8 mouse cellular contexts compared by ENCODE assay signal in the genomic region with DNA sequence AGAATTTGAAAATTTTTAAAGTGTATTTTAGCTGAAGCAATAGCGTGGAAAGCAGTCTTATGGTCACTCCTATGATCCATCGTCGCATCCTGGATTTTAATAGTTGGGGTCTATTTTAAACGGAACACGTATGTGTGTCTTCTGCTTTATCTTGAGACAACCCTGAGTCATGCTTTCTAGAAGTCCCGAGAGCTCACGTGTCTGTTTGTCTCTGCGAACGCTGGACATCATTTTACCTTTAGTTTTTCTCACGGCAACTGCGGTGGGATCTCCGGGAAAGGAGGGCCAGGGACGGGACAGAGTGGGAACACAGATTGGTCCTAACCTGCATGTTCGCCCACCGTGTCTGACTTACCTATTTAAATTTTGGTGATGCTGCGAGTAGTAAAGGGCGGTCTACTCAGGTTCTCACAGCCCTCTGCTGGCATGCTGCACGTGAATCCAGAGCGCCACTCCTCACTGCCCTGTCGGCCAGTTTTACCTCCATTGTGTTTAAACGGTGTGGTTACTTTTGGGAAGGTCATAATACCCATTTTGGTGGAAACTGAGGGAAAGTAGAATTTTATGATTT. TPM values are rescaled to one million over a fixed set of nuclear protein-coding genes. Genes with fewer than 3 reads are reported as not detected.
DNase-seq lines count a peak whose midpoint lies in the region; ATAC-seq and TF ChIP-seq lines count a peak whose summit lies in the region.

No protein-coding gene starts in this region.

- TF ChIP-seq POLR2A in liver, adult 2 months (IDR thresholded peaks at IDR 0.05; ENCODE audit: extremely low read depth, insufficient read depth, low read length) = no peak

- WGBS in hindbrain, embryonic 15.5 days = 20% methylated on average over 21 of the region's 21 CpGs
- WGBS in liver, adult 2 months = 20% methylated on average over 21 of the region's 21 CpGs
- WGBS in stomach, embryonic 16.5 days = 24% methylated on average over 21 of the region's 21 CpGs

- ATAC-seq in hindbrain, embryonic 15.5 days (ENCODE audit: low FRiP score, low read depth) = no peak
- ATAC-seq in stomach, embryonic 16.5 days (ENCODE audit: insufficient read depth, low FRiP score) = no peak
- no peak for ATAC-seq in monocyte, adult 5-6 weeks (replicated peaks; ENCODE audit: insufficient number of reproducible peaks, low FRiP score, low TSS enrichment, poor library complexity, severe bottlenecking)

- no peak for DNase-seq in left cerebral cortex, adult 2 months (ENCODE audit: extremely low spot score in 1 of 2, low spot score in 2 of 2)
- no peak for DNase-seq in left cerebral cortex, adult 8-10 months (ENCODE audit: low spot score in 2 of 2)
- DNase-seq in cerebellum, adult 9-11 months = peak; percentile 42
- no peak for DNase-seq in liver, adult 2 months (ENCODE audit: extremely low read depth, low read depth, low spot score)
- no peak for DNase-seq in spleen, postnatal 10 days (ENCODE audit: low spot score in 2 of 2)

- H3K9ac ChIP-seq in hindbrain, embryonic 15.5 days = peak overlapping the region; percentile 68; the same call in 1 of the 2 replicates
- H3K9ac ChIP-seq in liver, adult 2 months (ENCODE audit: low read depth, low read length) = peak overlapping the region; percentile 45
- H3K9ac ChIP-seq in stomach, embryonic 16.5 days (ENCODE audit: low read length) = peak overlapping the region; percentile 98

- 0 out of 2 replicates have a peak, but pooled peaks cover 7% of the 10 kb centered on the region for H3K27me3 ChIP-seq in hindbrain, embryonic 15.5 days
- H3K27me3 ChIP-seq in liver, adult 2 months (ENCODE audit: control insufficient read depth, insufficient read depth, low read length) = no peaks in the 10 kb centered on the region
- no peaks in the 10 kb centered on the region for H3K27me3 ChIP-seq in stomach, embryonic 16.5 days (ENCODE audit: control insufficient read depth, insufficient read depth, low read length)

- intact Hi-C loops in left cerebral cortex, adult 2 months (cut with DNase I) = loop anchor here (2.0 kb wide), 2 partner anchors 42 to 132 kb away; partner anchors contain the start of gene Pdhb

- H3K79me2 ChIP-seq in liver, adult 2 months (ENCODE audit: control insufficient read depth, insufficient read depth, low read length) = peaks cover 17% of the 10 kb centered on the region; the same call in 1 of the 2 replicates

- no peaks in the 10 kb centered on the region for H3K9me3 ChIP-seq in hindbrain, embryonic 15.5 days
- no peaks in the 10 kb centered on the region for H3K9me3 ChIP-seq in stomach, embryonic 16.5 days (replicated peaks; ENCODE audit: control insufficient read depth, low read length)

- H3K27ac ChIP-seq in left cerebral cortex, adult 2 months = peak overlapping the region; percentile 96
- no peak overlapping the region for H3K27ac ChIP-seq in hindbrain, embryonic 15.5 days (replicated peaks)
- H3K27ac ChIP-seq in liver, adult 2 months (replicated peaks; ENCODE audit: insufficient read depth, low read depth, low read length) = no peak overlapping the region
- H3K27ac ChIP-seq in stomach, embryonic 16.5 days (ENCODE audit: low read length) = no peak overlapping the region

- H3K36me3 ChIP-seq in hindbrain, embryonic 15.5 days = no peaks in the 10 kb centered on the region
- H3K36me3 ChIP-seq in liver, adult 2 months (ENCODE audit: control insufficient read depth, insufficient read depth, low read length) = no peaks in the 10 kb centered on the region
- no peaks in the 10 kb centered on the region for H3K36me3 ChIP-seq in stomach, embryonic 16.5 days (ENCODE audit: control insufficient read depth, insufficient read depth, low read length)

- no peak; the same call in 1 of the 2 replicates for TF ChIP-seq CTCF in left cerebral cortex, adult 2 months (IDR thresholded peaks at IDR 0.05)
- TF ChIP-seq CTCF in liver, adult 2 months (IDR thresholded peaks at IDR 0.05; ENCODE audit: low read depth, low read length) = peak; percentile 20; the same call in 1 of the 2 replicates

- peak overlapping the region; percentile 59 for H3K4me2 ChIP-seq in hindbrain, embryonic 15.5 days
- peak overlapping the region; percentile 64 for H3K4me2 ChIP-seq in stomach, embryonic 16.5 days (ENCODE audit: low read depth, low read length)

- peaks cover 39% of the 10 kb centered on the region for H3K4me1 ChIP-seq in hindbrain, embryonic 15.5 days (replicated peaks)
- H3K4me1 ChIP-seq in liver, adult 2 months (ENCODE audit: control insufficient read depth, insufficient read depth, low read length) = peaks cover 16% of the 10 kb centered on the region
- peaks cover 16% of the 10 kb centered on the region for H3K4me1 ChIP-seq in stomach, embryonic 16.5 days (ENCODE audit: control insufficient read depth, insufficient read depth, low read length)

- H3K4me3 ChIP-seq in left cerebral cortex, adult 2 months = peak overlapping the region; percentile 92
- H3K4me3 ChIP-seq in hindbrain, embryonic 15.5 days = peak overlapping the region; percentile 49
- H3K4me3 ChIP-seq in liver, adult 2 months (ENCODE audit: insufficient read depth, low read depth, low read length) = peak overlapping the region; percentile 5; the same call in 1 of the 2 replicates
- peak overlapping the region; percentile 73 for H3K4me3 ChIP-seq in stomach, embryonic 16.5 days (replicated peaks; ENCODE audit: low read length)

RNA-seq across cellular contexts. Expression of gene Kctd6, which starts 1.4 kb away (rescaled TPM):
- total RNA-seq in left cerebral cortex, adult 2 months (2021) = 10 to 100 TPM; 41.5 to 42.1 TPM
- total RNA-seq in left cerebral cortex, adult 8-10 months (2022) = 10 to 100 TPM; 34.4 to 40.6 (median 39.0) TPM
- polyA plus RNA-seq in hindbrain, embryonic 15.5 days (2015; fragmentation: Nextera tagmentation; extraction: Ambion mirVana) = 20.8 and 22.2 TPM in 2 replicates
- total RNA-seq in liver, adult 2 months (2014; rRNA removed) = 4.3 and 5.2 TPM in 2 replicates
- 3.9 and 5.1 TPM in 2 replicates for polyA plus RNA-seq in liver, adult 2 months (2012; rRNA removed)
- 2.0 and 3.0 TPM in 2 replicates for polyA plus RNA-seq in stomach, embryonic 16.5 days (2015; fragmentation: Nextera tagmentation; extraction: Ambion mirVana)
- total RNA-seq in monocyte, adult 5-6 weeks (2017) = 4.7 to 13.6 TPM (median 13.4 TPM) in 3 replicates

RNA-seq across cellular contexts. Expression of gene Pdhb, which starts 42.5 kb away (rescaled TPM):
- 100 to 1,000 TPM; 159 to 168 TPM for total RNA-seq in left cerebral cortex, adult 2 months (2021)
- total RNA-seq in left cerebral cortex, adult 8-10 months (2022) = 100 to 1,000 TPM; 153 to 174 (median 160) TPM
- 248 and 260 TPM in 2 replicates for polyA plus RNA-seq in hindbrain, embryonic 15.5 days (2015; fragmentation: Nextera tagmentation; extraction: Ambion mirVana)
- total RNA-seq in liver, adult 2 months (2014; rRNA removed) = 138 and 177 TPM in 2 replicates
- 53.3 and 62.8 TPM in 2 replicates for polyA plus RNA-seq in liver, adult 2 months (2012; rRNA removed)
- 178 and 191 TPM in 2 replicates for polyA plus RNA-seq in stomach, embryonic 16.5 days (2015; fragmentation: Nextera tagmentation; extraction: Ambion mirVana)
- 102 to 144 TPM (median 122 TPM) in 3 replicates for total RNA-seq in monocyte, adult 5-6 weeks (2017)

RNA-seq across cellular contexts. Expression of gene Acox2, which starts 43.9 kb away (rescaled TPM):
- under 1 TPM in 1 of 2 experiments, not detected in 1; 0.36 TPM for total RNA-seq in left cerebral cortex, adult 2 months (2021)
- 1 to 10 TPM in 1 of 4 experiments, under 1 TPM in 1, not detected in 2; 0.84 to 1.4 TPM for total RNA-seq in left cerebral cortex, adult 8-10 months (2022)
- polyA plus RNA-seq in hindbrain, embryonic 15.5 days (2015; fragmentation: Nextera tagmentation; extraction: Ambion mirVana) = 0.13 TPM in 1 of 2 replicates, not detected in the other
- 213 and 244 TPM in 2 replicates for total RNA-seq in liver, adult 2 months (2014; rRNA removed)
- polyA plus RNA-seq in liver, adult 2 months (2012; rRNA removed) = 301 and 313 TPM in 2 replicates
- polyA plus RNA-seq in stomach, embryonic 16.5 days (2015; fragmentation: Nextera tagmentation; extraction: Ambion mirVana) = 2.2 and 3.8 TPM in 2 replicates
- total RNA-seq in monocyte, adult 5-6 weeks (2017) = not detected in 3 replicates

Comparison
In these comparisons a context has a peak if more than half of its experiments do, and no peak if none do; other contexts are left out.
1. H3K4me3 ChIP-seq: peak in every context shown above with its lines; median percentile 92 in left cerebral cortex, adult 2 months; 73 in stomach, embryonic 16.5 days; 49 in hindbrain, embryonic 15.5 days; 5 in liver, adult 2 months.
2. H3K9ac ChIP-seq: peak in every context shown above with its lines; median percentile 98 in stomach, embryonic 16.5 days; 68 in hindbrain, embryonic 15.5 days; 45 in liver, adult 2 months.
3. RNA of gene Acox2, which starts 43.9 kb away (total RNA-seq): 213 to 244 TPM in liver, adult 2 months; 0.84 to 1.4 TPM in left cerebral cortex, adult 8-10 months, 0.36 TPM in left cerebral cortex, adult 2 months and not detected in monocyte, adult 5-6 weeks; every median in the first group is over 10 times any median in the second.